8 mouse cellular contexts compared by ENCODE assay signal in the genomic region with DNA sequence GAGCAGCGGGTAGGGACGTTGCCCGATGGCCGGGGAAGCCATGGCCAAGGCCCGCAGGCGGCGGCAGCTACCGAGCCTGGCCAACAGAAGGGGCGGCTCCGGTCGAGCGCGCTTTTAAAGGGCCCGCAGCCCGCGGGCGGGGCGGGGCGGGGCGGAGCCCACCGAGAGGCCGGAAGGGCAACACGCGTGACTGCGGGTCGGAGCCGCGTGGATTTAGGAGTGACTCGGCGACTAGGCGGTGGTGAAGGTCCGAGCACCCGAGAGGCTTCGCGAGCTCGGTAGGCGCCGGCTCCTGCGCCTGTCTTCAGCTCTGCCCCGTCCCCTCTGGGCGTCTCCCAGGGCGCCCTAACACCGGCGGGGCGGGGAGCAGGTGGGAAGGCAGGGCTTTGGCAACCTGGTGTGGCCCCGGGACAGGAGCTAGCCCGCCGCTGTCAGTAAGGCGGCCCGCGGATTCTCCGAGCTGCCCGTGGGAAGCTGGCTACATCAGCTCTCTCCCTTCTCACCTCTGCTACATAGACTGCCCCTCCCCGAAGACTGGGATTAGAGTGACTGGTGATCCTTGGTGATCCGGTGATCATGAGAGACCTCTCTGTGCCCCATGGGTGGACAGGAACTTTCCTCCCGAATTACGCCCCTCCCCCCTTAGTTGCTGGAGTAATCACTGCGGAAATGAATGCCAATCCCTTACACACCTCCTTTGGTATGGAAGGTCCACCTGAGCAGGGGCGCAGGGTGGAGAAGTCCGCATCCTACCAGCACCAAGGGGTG. TPM values are rescaled to one million over a fixed set of nuclear protein-coding genes. Genes with fewer than 3 reads are reported as not detected.
DNase-seq lines count a peak whose midpoint lies in the region; ATAC-seq lines count a peak whose summit lies in the region.

A gene (minus strand): TSS at position 170 of the 768 bp plus-strand sequence.

- no peaks in the 10 kb centered on the region for H3K27me3 ChIP-seq in hindbrain, embryonic 15.5 days

- peak within 1 kb of the TSS; percentile 86 for H3K9ac ChIP-seq in hindbrain, embryonic 15.5 days

- peak within 1 kb of the TSS; percentile 56 for H3K27ac ChIP-seq in hindbrain, embryonic 15.5 days (replicated peaks)

- peaks cover 47% of the 10 kb centered on the region for H3K4me1 ChIP-seq in hindbrain, embryonic 15.5 days (replicated peaks)

- H3K4me3 ChIP-seq in hindbrain, embryonic 15.5 days, result peak within 1 kb of the TSS; percentile 89

- ATAC-seq in hindbrain, embryonic 15.5 days (ENCODE audit: low FRiP score, low read depth), result peak; percentile 69

- 2% methylated on average over 59 of the region's 60 CpGs for WGBS in hindbrain, embryonic 15.5 days

- no peaks in the 10 kb centered on the region for H3K9me3 ChIP-seq in hindbrain, embryonic 15.5 days

- peak; percentile 80 for DNase-seq in NIH3T3 (ENCODE audit: low read depth)
- peak; percentile 91 for DNase-seq in cerebellum, postnatal 25 days
- peak; percentile 68 for DNase-seq in gastrocnemius, adult 18-20 months (ENCODE audit: low spot score)
- peak; percentile 50 to 59 for DNase-seq in layer of hippocampus, postnatal 36 days
- peak; percentile 84 to 86 for DNase-seq in lung, postnatal 4 days
- peak; percentile 29 for DNase-seq in retina, postnatal 7 days (ENCODE audit: low read depth, low spot score)
- DNase-seq in urinary bladder, postnatal 14 days (ENCODE audit: low spot score), result peak; percentile 86

- H3K36me3 ChIP-seq in hindbrain, embryonic 15.5 days, result no peaks in the 10 kb centered on the region

- H3K4me2 ChIP-seq in hindbrain, embryonic 15.5 days, result peak within 1 kb of the TSS; percentile 98

RNA-seq across cellular contexts. Expression of the gene that starts here (rescaled TPM):
- total RNA-seq in gastrocnemius, adult 18-20 months (2021), result 1 to 10 TPM in 1 of 2 experiments, under 1 TPM in 1; 0.39 to 1.1 TPM
- 4.8 and 5.7 TPM in 2 replicates for polyA plus RNA-seq in hindbrain, embryonic 15.5 days (2015; fragmentation: Nextera tagmentation; extraction: Ambion mirVana)
- total RNA-seq in layer of hippocampus, postnatal 36 days (2021), result 10 to 100 TPM; 17.6 to 18.5 TPM

Comparison
In these comparisons a context has a peak if more than half of its experiments do, and no peak if none do; other contexts are left out.
1. Peak in every context shown above with its lines: DNase-seq, ATAC-seq, H3K4me3 ChIP-seq and H3K27ac ChIP-seq.
2. RNA of the gene that starts here (total RNA-seq): 17.6 to 18.5 TPM in layer of hippocampus, postnatal 36 days; 0.39 to 1.1 TPM in gastrocnemius, adult 18-20 months; every median in the first group is over 4 times any median in the second.
3. DNase-seq: peak in every context shown above with its lines; median percentile 91 in cerebellum, postnatal 25 days; 86 in urinary bladder, postnatal 14 days; 85 in lung, postnatal 4 days; 80 in NIH3T3; 68 in gastrocnemius, adult 18-20 months; 54 in layer of hippocampus, postnatal 36 days; 29 in retina, postnatal 7 days.